Comparison of ENCODE assay signal across 25 mouse cellular contexts in genomic region chr7:12986906-12987305, GRCm38 (mm10). TPM values are rescaled to one million over a fixed set of nuclear protein-coding genes. Genes with fewer than 3 reads are reported as not detected.
A peak's percentile ranks its signal among the peaks of the same experiment; 100 is the strongest.
DNase-seq lines count a peak whose midpoint lies in the region; ATAC-seq and TF ChIP-seq lines count a peak whose summit lies in the region.
"Had no signal": no experiment of that assay in that cellular context is flagged by ENCODE, and none has a peak within 500 bp of the region (broad histone marks: within the 10 kb centered on the region; RNA-seq: fewer than 3 reads in every experiment).

No protein-coding gene starts in this region.

- no peak for TF ChIP-seq EP300 in liver, postnatal 0 days (IDR thresholded peaks at IDR 0.05; ENCODE audit: low read depth)

- no peak overlapping the region for H3K4me3 ChIP-seq in liver, embryonic 13.5 days (replicated peaks)
- H3K4me3 ChIP-seq in liver, postnatal 0 days (ENCODE audit: low read depth, low read length) = no peak overlapping the region
- no peak overlapping the region for H3K4me3 ChIP-seq in kidney, embryonic 16.5 days (ENCODE audit: low read length)
- H3K4me3 ChIP-seq: embryonic facial prominence, embryonic 15.5 days; erythroblast, embryonic 14.5 days; forebrain, embryonic 10.5 days; heart, adult 2 months; hindbrain, embryonic 12.5 days had no signal

- peak overlapping the region; percentile 85 for H3K27ac ChIP-seq in liver, embryonic 13.5 days
- 0 out of 2 replicates have a peak overlapping the region, but pooled peaks have one; percentile 1 for H3K27ac ChIP-seq in liver, postnatal 0 days (ENCODE audit: low read depth)
- H3K27ac ChIP-seq in kidney, embryonic 16.5 days (ENCODE audit: low read length) = no peak overlapping the region
- H3K27ac ChIP-seq: embryonic facial prominence, embryonic 15.5 days; forebrain, embryonic 10.5 days; heart, adult 2 months; hindbrain, embryonic 12.5 days had no signal

- no peak for ATAC-seq in liver, embryonic 13.5 days (ENCODE audit: low read depth)
- ATAC-seq in liver, postnatal 0 days = no peak
- ATAC-seq in kidney, embryonic 16.5 days (ENCODE audit: low FRiP score, low TSS enrichment) = no peak
- ATAC-seq: activated CD4-positive, CD25-positive, alpha-beta regulatory T cell, adult 4 months; forebrain, embryonic 16.5 days; hindbrain, embryonic 16.5 days; inflammation-experienced regulatory T-cells, adult 6 months had no signal

- H3K4me1 ChIP-seq in liver, embryonic 13.5 days (replicated peaks) = peaks cover 53% of the 10 kb centered on the region
- H3K4me1 ChIP-seq in liver, postnatal 0 days (ENCODE audit: insufficient read depth) = peaks cover 4% of the 10 kb centered on the region
- H3K4me1 ChIP-seq in kidney, embryonic 16.5 days (ENCODE audit: insufficient read depth, low read length) = no peaks in the 10 kb centered on the region
- H3K4me1 ChIP-seq: embryonic facial prominence, embryonic 15.5 days; forebrain, embryonic 10.5 days; hindbrain, embryonic 12.5 days had no signal

- TF ChIP-seq CTCF in liver, postnatal 0 days (IDR thresholded peaks at IDR 0.05; ENCODE audit: low read depth) = no peak

- no peaks in the 10 kb centered on the region for H3K27me3 ChIP-seq in liver, embryonic 13.5 days
- no peaks in the 10 kb centered on the region for H3K27me3 ChIP-seq in liver, postnatal 0 days (ENCODE audit: insufficient read depth, low read length)
- H3K27me3 ChIP-seq in kidney, embryonic 16.5 days (ENCODE audit: insufficient read depth, low read length) = no peaks in the 10 kb centered on the region
- H3K27me3 ChIP-seq: embryonic facial prominence, embryonic 15.5 days; hindbrain, embryonic 12.5 days had no signal

- no peaks in the 10 kb centered on the region for H3K9me3 ChIP-seq in liver, embryonic 13.5 days (replicated peaks)
- H3K9me3 ChIP-seq in liver, postnatal 0 days (ENCODE audit: low read length) = no peaks in the 10 kb centered on the region
- H3K9me3 ChIP-seq in kidney, embryonic 16.5 days (ENCODE audit: low read length) = no peaks in the 10 kb centered on the region
- H3K9me3 ChIP-seq: embryonic facial prominence, embryonic 15.5 days; forebrain, embryonic 10.5 days; G1E; hindbrain, embryonic 12.5 days had no signal

- peak overlapping the region; percentile 30; the same call in 1 of the 2 replicates for H3K4me2 ChIP-seq in liver, embryonic 13.5 days
- no peak overlapping the region for H3K4me2 ChIP-seq in liver, postnatal 0 days (ENCODE audit: low read depth, low read length)
- H3K4me2 ChIP-seq in kidney, embryonic 16.5 days (replicated peaks; ENCODE audit: low read depth, low read length) = no peak overlapping the region
- H3K4me2 ChIP-seq: embryonic facial prominence, embryonic 15.5 days; hindbrain, embryonic 12.5 days had no signal

- 69% methylated on average over 8 of the region's 8 CpGs for WGBS in liver, embryonic 13.5 days (ENCODE audit: insufficient replicate concordance)
- whole genome bisulfite sequencing in liver, postnatal 0 days (ENCODE audit: insufficient replicate concordance) = 79% methylated on average over 8 of the region's 8 CpGs
- 90% methylated on average over 8 of the region's 8 CpGs for WGBS in kidney, embryonic 16.5 days

- H3K36me3 ChIP-seq in liver, embryonic 13.5 days = peaks cover 9% of the 10 kb centered on the region
- no peaks in the 10 kb centered on the region; the same call in 1 of the 2 replicates for H3K36me3 ChIP-seq in liver, postnatal 0 days (replicated peaks; ENCODE audit: insufficient read depth, low read length)
- no peaks in the 10 kb centered on the region for H3K36me3 ChIP-seq in kidney, embryonic 16.5 days (ENCODE audit: insufficient read depth, low read length)
- H3K36me3 ChIP-seq: embryonic facial prominence, embryonic 15.5 days had no signal

- no peak overlapping the region for H3K9ac ChIP-seq in liver, embryonic 13.5 days
- no peak overlapping the region for H3K9ac ChIP-seq in liver, postnatal 0 days (replicated peaks)
- no peak overlapping the region for H3K9ac ChIP-seq in kidney, embryonic 16.5 days (replicated peaks; ENCODE audit: low read length)
- H3K9ac ChIP-seq: embryonic facial prominence, embryonic 15.5 days; hindbrain, embryonic 12.5 days had no signal

- peak; percentile 61 for DNase-seq in ES-CJ7 (ENCODE audit: low read depth, low spot score)
- DNase-seq in R1 (ENCODE audit: low read depth, low spot score) = peak; percentile 73
- no peak for DNase-seq in liver, embryonic 13.5 days
- DNase-seq in liver, postnatal 0 days = no peak
- no peak for DNase-seq in frontal cortex, postnatal 25 days (ENCODE audit: low spot score in 2 of 2)
- DNase-seq: adrenal gland, postnatal 14 days; cerebellum, adult 18-20 months; cerebellum, adult 9-11 months; cerebellum, postnatal 36 days; gastrocnemius, postnatal 14 days; heart, adult 2 months; heart, postnatal 10 days; heart, postnatal 4 days had no signal

RNA-seq across cellular contexts. Expression of gene Zfp446, which starts 9.3 kb away (rescaled TPM):
- polyA plus RNA-seq in liver, embryonic 13.5 days (2015; fragmentation: Nextera tagmentation; extraction: Ambion mirVana) = 2.9 and 3.6 TPM in 2 replicates
- 1.6 and 1.8 TPM in 2 replicates for polyA plus RNA-seq in liver, postnatal 0 days (2015; fragmentation: Nextera tagmentation; extraction: Ambion mirVana)
- polyA plus RNA-seq in kidney, embryonic 16.5 days (2015; fragmentation: Nextera tagmentation; extraction: Ambion mirVana) = 12.4 and 14.4 TPM in 2 replicates

RNA-seq across cellular contexts. Expression of gene Slc27a5, which starts 11.1 kb away (rescaled TPM):
- 4.5 and 4.9 TPM in 2 replicates for polyA plus RNA-seq in liver, embryonic 13.5 days (2015; fragmentation: Nextera tagmentation; extraction: Ambion mirVana)
- polyA plus RNA-seq in liver, postnatal 0 days (2015; fragmentation: Nextera tagmentation; extraction: Ambion mirVana) = 103 and 122 TPM in 2 replicates
- 0.11 and 0.40 TPM in 2 replicates for polyA plus RNA-seq in kidney, embryonic 16.5 days (2015; fragmentation: Nextera tagmentation; extraction: Ambion mirVana)
- polyA plus RNA-seq: embryonic facial prominence, embryonic 11.5 days; erythroblast, embryonic 14.5 days; forebrain, embryonic 10.5 days; G1E; heart, embryonic 14.5 days had no signal

RNA-seq across cellular contexts. Expression of gene Trim28, which starts 12.0 kb away (rescaled TPM):
- polyA plus RNA-seq in liver, embryonic 13.5 days (2015; fragmentation: Nextera tagmentation; extraction: Ambion mirVana) = 92.3 and 102 TPM in 2 replicates
- 56.0 and 59.1 TPM in 2 replicates for polyA plus RNA-seq in liver, postnatal 0 days (2015; fragmentation: Nextera tagmentation; extraction: Ambion mirVana)
- polyA plus RNA-seq in kidney, embryonic 16.5 days (2015; fragmentation: Nextera tagmentation; extraction: Ambion mirVana) = 245 TPM in 2 replicates

RNA-seq across cellular contexts. Expression of gene Zfp324, which starts 21.3 kb away (rescaled TPM):
- 3.3 and 3.6 TPM in 2 replicates for polyA plus RNA-seq in liver, embryonic 13.5 days (2015; fragmentation: Nextera tagmentation; extraction: Ambion mirVana)
- polyA plus RNA-seq in liver, postnatal 0 days (2015; fragmentation: Nextera tagmentation; extraction: Ambion mirVana) = 1.5 and 1.9 TPM in 2 replicates
- polyA plus RNA-seq in kidney, embryonic 16.5 days (2015; fragmentation: Nextera tagmentation; extraction: Ambion mirVana) = 10.4 and 12.1 TPM in 2 replicates

RNA-seq across cellular contexts. Expression of gene Zbtb45, which starts 22.9 kb away (rescaled TPM):
- polyA plus RNA-seq in liver, embryonic 13.5 days (2015; fragmentation: Nextera tagmentation; extraction: Ambion mirVana) = 14.4 and 17.3 TPM in 2 replicates
- polyA plus RNA-seq in liver, postnatal 0 days (2015; fragmentation: Nextera tagmentation; extraction: Ambion mirVana) = 5.6 and 7.2 TPM in 2 replicates
- polyA plus RNA-seq in kidney, embryonic 16.5 days (2015; fragmentation: Nextera tagmentation; extraction: Ambion mirVana) = 28.3 and 29.2 TPM in 2 replicates

Comparison
In these comparisons a context has a peak if more than half of its experiments do, and no peak if none do; other contexts are left out.
1. RNA of gene Slc27a5, which starts 11.1 kb away (polyA plus RNA-seq): 103 to 122 TPM in liver, postnatal 0 days; 4.5 to 4.9 TPM in liver, embryonic 13.5 days and 0.11 to 0.40 TPM in kidney, embryonic 16.5 days; every median in the first group is over 10 times any median in the second.
2. DNase-seq: peak in ES-CJ7 (single experiment) and R1 (single experiment); none in liver, embryonic 13.5 days (single experiment), liver, postnatal 0 days (single experiment) and frontal cortex, postnatal 25 days (0 of 2).